Mouse (Mus musculus): ENCODE measurements at regions not wholly inside any gene's neighbourhood (a gene's known extent, or its start where the extent isn't known, plus 50 kb on each side); places are given as distances from the start of the nearest gene placed in this dataset.

DNA sequence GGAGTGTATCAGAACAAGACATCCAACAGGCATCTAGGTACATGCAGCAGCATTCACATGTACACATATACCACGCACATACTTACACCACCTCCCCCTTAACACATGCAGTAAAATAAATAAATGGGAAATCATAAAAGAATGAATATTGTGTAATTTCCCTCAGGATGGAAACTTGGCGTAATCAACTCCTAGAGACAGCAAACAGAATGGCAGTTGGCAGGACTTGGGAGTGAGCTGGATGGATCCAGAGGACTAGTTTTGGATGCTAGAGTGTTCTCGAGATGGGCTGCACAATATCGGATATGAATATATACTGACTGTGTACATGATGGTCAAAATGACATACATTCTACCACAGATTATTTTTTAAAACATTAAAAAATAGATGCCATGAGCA is 66.0 kb upstream of the Cd93 start:
- CTCF ChIA-PET = no interaction called here

DNA sequence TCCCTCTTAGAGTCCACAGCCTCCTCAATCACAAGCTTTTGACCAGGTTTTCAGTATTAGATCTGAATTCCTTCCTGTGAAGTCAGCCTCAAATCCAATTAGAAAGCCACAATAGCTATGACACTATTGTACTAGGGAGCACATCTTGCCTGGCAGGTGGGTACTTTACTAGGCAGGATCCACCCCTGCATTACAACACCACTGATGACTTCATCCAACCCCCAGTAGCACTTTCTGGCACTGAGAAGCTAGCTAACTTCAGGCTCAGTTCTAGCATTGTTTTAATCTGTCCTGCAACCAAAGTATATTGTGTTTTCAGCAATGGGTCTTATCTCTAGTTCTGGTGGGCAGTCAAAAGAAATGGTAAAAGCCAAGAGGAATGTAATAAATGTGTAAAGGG is 64.2 kb upstream of the Cd93 start:
- CTCF ChIA-PET = no interaction called here

DNA sequence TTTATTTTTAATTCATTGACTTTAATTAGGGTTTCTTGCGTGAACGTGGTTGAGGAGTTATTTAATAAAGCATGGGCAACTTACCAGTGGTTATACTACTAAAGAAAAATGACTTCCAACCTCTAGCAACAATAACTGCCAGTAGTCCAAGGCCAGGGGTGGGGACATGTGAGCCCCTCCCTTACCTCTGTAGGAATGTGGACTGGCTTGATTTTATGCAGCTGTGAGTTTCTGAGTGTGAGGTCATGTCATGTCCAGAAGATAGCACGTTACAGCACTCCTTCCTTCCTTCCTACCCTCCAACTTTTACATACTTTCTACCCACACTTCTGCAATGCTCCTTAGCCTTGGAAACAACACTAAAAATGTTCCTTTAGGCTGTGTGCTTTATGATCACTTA is 63.6 kb upstream of the Cd93 start:
- CTCF ChIA-PET = no interaction called here

DNA sequence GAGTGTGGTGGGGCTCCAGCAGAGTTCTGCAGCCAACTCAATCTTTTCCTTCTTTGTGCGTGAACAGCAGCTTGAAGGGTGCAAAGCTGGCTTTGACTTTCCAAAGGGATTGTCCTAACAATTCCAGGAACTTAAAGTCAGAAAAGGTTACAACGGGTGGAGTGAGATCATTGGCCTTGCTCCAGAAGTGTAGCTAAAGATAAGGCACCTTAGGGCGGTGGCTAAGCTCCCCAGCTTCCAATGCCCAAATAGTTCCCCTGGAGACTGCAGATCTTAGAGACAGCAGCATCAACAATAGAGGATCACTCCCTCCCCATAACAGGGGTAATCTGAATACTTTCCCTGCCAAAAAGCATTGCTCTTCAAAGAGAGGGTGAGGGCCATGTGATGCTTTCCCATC is 62.3 kb upstream of the Cd93 start:
- CTCF ChIA-PET = no interaction called here

DNA sequence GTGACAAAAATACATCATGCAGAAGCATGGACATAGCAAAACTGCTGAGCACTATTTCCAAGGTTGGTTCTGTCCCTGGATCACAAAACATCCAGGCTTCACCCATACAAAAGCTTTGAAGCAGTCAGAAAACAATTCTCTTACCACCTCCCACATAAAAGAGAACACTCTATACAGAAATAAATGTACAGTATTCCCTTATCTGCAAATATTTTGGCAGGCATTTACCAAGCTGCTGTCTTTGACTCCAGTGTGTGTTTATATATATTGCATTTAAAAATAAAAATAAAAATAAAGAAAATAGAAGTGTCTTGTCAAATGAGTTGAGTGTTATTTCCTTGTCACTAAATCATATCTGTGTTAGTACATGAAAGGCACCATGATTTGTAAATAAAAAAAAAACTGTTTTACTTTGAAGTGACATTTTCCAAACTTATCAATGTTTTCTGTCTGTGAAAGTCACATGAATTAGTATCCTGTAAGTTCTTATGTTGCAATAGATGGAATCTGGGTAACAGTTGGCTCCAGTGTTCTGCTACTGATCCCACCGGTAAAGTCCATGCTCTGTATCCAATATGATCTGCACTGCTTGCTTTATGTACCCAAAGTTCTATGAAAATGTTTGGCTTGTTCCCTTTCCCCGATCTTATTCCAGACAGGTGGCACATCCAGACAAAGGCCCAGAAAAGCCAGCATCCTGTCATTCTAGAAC is 59.9 kb upstream of the Cd93 start:
- CTCF ChIA-PET = interaction anchor here (0.7 kb wide), 1 partner anchor 59 kb away, joined by 3 read pairs; no protein-coding TSS in a partner anchor

DNA sequence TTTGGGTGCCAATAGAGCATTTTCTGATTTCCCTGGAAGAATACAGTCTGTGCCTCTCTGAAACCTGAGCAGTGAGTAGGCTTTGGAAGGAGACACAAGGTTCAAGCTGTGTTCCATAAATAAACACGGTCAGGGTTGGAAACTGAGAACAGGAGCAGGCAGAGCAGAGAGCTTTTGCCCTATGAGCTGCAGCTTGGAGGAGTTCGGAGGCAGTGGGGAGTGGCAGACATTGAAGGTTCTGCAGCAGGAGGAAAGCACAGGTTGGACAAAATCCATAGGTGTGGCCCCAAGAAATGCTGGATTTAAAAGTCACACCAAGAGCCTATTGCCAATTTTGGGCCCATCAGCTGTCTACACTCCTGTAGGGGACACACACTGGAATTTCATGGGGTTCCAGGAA is 59.0 kb upstream of the Cd93 start:
- CTCF ChIA-PET = no interaction called here

DNA sequence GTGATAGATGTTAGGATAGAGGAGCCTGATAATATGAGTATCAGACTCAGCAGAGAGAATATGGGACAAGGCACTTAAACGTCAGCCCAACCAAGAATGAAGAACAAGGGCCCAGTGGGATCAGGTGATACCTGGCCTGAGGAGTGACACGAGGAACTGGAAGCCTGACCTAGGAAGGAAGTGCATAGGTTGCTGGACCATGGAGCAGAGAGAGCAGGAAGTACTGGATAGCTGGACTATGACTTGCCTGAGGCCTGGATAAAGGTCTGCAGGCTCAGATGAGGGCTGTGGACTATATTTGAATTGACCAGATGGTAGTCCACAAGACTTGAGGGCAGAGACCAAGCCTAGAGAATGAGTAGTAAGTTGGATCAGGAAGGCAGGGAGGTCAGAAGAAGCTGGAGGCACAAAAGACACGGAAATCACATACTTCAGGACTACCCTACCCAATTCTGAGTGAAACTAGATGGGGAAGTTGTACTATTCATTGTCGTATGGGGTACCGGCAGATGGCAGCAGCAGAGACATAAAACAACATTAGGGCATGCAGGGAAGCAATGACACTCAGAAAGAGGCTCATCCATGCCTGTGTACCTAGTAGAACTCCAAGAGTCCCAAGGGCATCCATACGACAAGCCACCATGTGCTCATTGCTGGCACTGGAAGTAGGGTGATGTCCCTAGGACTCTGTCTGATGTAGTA is 57.0 kb upstream of the Cd93 start:
- CTCF ChIA-PET = interaction anchor here (0.7 kb wide), 1 partner anchor 101 kb away, joined by 3 read pairs; no protein-coding TSS in a partner anchor

DNA sequence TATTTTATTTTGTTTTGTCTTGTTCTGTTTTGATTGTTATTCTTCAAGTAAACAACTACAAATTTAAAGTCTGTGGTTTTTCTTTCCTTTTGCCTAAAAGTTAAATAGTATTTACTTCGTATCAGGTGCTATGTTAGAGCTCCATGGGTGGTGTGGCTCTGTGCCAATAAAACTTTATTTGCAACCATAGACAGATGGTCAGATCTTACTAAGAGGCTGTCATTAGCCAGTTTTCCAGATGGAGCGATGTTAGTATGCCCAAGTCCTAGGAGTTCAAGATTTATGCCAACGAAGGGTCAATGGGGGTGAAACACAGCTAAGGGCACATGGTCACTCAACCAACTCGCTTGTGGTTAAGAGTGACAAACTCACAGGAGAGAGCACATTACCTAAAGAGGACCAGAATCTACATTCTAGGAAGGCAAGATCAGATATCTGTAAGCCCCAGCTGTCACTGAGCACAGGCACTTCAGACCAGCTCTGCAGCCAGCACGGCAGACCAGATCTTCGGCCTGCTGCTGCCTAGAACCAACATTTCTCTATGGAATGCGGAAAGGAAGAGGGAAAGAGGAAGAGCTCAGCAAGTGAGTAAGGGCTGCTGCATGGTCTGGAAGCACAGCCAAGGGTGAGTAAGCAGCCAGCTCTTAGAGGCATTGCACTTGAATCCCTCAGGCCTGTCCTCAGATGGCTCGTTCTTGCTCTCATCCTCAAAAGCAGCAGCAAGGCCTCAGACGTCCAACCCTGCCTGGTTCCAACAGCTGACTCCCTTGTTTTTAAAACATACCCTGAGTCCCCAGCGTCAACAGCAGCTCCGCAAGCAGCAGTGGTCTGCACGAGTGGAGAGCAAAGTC is 54.3 kb upstream of the Cd93 start:
- CTCF ChIA-PET = interaction anchor here (0.7 kb wide), 1 partner anchor 148 kb away, joined by 3 read pairs; no protein-coding TSS in a partner anchor

DNA sequence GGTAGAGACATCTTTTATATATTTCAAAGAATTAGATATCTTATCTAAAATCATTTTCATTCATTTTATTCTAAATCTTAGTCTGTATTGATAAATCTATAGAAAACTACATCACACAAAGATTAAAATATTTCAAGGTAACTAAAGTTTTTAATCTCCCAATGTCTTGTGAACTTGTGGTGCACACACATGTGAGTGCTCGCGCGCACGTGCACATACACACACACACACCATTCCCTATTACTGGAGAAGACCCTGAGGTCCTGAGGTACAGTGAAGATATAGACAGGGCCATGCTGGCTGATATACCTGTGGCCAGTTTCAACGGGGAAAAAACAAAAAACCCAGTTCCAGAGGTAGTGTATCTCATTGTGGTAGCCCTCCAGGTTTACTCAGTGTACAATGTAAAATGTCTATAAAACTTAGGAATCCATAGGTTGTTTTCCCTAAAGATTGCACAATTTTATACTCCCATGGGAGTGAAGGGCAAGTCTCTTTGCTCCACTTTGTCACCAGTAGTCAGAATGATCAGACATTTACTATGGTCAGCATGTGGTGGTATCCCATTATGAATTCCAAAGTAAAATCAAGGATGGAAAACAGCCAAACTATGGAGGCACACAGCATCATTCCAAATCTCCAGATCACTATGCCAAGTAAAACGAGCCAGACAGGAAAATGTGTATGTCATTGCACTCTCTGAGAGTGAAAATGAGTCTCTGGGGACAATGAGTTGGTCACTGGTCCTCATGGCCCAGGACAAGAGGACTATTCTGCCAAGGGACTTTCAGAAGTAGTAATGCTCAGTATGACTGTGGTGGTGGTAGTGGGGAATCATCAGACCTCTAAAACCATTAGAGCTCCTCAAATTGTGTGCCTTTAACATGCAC is 53.0 kb upstream of the Cd93 start:
- CTCF ChIA-PET = no interaction called here

DNA sequence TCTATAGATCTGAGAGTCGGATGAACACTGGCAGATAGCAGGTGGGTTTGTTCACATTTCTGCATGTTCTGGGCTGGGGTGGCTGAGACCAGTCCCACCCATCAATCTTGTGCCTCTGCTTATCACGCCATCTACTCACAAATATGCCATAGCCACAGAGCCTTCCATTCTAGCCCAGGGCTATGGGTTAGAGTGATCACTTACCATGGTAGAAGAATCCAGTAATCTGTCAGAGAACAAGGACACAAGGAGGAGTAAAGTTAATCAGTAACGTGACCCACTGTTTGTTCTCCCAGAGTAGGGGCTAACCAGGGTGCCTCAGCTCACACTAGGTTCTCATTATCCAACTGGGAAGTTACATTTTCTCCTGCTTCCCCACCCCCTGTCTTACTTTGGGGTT is 52.1 kb upstream of the Cd93 start:
- CTCF ChIA-PET = no interaction called here

DNA sequence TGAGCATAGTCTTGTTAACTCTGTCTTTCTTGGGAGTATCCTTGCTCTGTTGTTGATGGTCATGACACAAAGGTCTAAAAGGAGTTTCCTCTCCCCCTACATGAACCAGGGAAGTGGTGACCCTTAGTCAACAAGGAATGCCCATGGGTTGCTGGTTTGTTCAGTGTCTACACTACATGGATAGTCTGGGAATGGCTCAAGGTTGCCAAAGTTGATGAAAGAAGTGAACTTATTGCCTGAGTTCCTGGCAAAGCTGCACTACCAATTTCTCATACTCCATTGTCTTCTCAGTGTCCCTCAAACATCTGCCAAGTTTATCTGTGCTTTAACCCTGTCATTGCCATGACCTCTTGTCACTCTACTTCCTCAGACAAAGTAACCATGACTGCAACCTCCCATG is 49.9 kb upstream of the Cd93 start:
- CTCF ChIA-PET = no interaction called here
